Mouse (Mus musculus) macrophage (primary cell): ENCODE measurements at regions not wholly inside any gene's neighbourhood (a gene's known extent, or its start where the extent isn't known, plus 50 kb on each side); places are given as distances from the start of the nearest gene placed in this dataset.

Source experiments
- H3K27ac ChIP-seq: fragments of 350-480 bp; formaldehyde crosslinking; 2 replicates; pipeline ENCODE4 v1.9.0; 2021
- H3K36me3 ChIP-seq: fragments of 350-480 bp; formaldehyde crosslinking; 2 replicates; pipeline ENCODE4 v1.9.0; 2021; ENCODE audit errors: inconsistent target
- H3K4me3 ChIP-seq: fragments of 350-480 bp; formaldehyde crosslinking; 2 replicates; pipeline ENCODE4 v1.9.0; 2021; ENCODE audit errors: inconsistent target
- H3K79me2 ChIP-seq: fragments of 350-480 bp; formaldehyde crosslinking; 2 replicates; pipeline ENCODE4 v1.9.0; 2021; ENCODE audit errors: inconsistent target
- WGBS: methylation state at CpG from one replicate; pipeline ENCODE4 v1.1.7; 2026; ENCODE audit warnings: inconsistent platforms; ENCODE audit not compliant: missing documents; 5-methylcytosine and 5-hydroxymethylcytosine counted together

DNA sequence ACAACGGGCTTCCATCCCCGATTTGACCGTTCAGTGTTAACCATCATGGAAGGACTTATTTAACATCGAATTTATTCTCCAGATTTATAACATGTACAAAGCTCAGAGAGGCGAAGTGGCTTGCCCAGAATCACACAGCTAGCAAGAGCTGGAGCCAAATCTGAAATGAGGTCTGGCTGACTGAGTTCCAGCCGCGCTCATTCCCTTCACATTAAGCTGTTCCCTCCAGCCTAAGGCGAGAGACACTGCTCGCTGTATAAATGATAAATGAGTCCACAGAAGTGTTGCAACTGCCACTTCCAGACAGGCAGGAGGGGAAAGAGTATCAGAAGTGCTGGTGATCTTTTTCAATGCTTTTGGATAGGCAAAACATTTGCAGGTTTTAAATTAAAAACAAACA lies 64.4 kb upstream of the Noct start:
- no peaks in the 10 kb centered on the region for H3K79me2 ChIP-seq
- no peak overlapping the region for H3K4me3 ChIP-seq
- H3K27ac ChIP-seq = no peak overlapping the region
- WGBS = 95% methylated on average over 9 of the region's 9 CpGs
- H3K36me3 ChIP-seq = no peaks in the 10 kb centered on the region

DNA sequence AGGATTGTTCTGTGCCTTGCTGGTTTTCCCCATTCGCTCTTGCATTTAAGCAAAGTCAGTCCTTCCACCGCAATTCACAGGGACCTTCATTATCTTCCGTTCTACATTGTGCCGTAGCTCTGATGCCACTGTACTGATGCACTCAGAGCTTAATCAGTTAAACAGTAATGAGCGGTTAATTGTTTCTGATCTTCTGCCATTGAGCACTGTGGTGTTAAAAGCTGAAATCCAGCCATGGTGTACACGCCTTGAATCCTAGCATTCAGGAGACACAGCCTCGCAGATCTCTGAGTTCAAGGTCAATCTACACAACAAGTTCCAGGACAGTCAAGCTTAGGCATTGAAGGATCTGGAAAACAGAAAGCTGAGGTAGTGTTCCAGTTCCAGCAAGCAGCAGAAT lies 63.6 kb upstream of the Noct start:
- Histone ChIP-seq H3K36me3 (no peaks in the 10 kb centered on the region), H3K4me3 (no peak overlapping the region), H3K79me2 (no peaks in the 10 kb centered on the region), H3K27ac (no peak overlapping the region)
- 97% methylated on average over 7 of the region's 7 CpGs for WGBS

- 96% methylated on average over 30 of the region's 30 CpGs for whole genome bisulfite sequencing
- H3K4me3 ChIP-seq = no peak overlapping the region
- H3K36me3 ChIP-seq = no peaks in the 10 kb centered on the region
- H3K27ac ChIP-seq = no peak overlapping the region
- no peaks in the 10 kb centered on the region for H3K79me2 ChIP-seq
Measured at GRCm38 (mm10) chr3:51169150-51169925, 54.9 kb upstream of the Noct start.

GRCm38 (mm10) chr3:51170225-51170852 lies 53.9 kb upstream of the Noct start:
- Histone ChIP-seq H3K27ac (no peak overlapping the region), H3K4me3 (no peak overlapping the region), H3K79me2 (no peaks in the 10 kb centered on the region), H3K36me3 (no peaks in the 10 kb centered on the region)
- 37% methylated on average over 19 of the region's 19 CpGs for WGBS
